Mouse (Mus musculus): ENCODE measurements around the gene Cdr2l. TPM values are rescaled to one million over a fixed set of nuclear protein-coding genes. Genes with fewer than 3 reads are reported as not detected.

Cdr2l gene
- polyA plus RNA-seq, 1 experiment from 2014 or later: 29.6 TPM

GRCm38 (mm10) chr11:115391358-115391757 lies 9.6 kb downstream of the Cdr2l start:
- 91% methylated on average over 7 of the region's 7 CpGs for WGBS
- H3K27ac ChIP-seq: no peak overlapping the region
- no peaks in the 10 kb centered on the region for H3K27me3 ChIP-seq
- no peak overlapping the region for H3K4me2 ChIP-seq
- H3K9ac ChIP-seq: no peak overlapping the region
- H3K4me3 ChIP-seq (replicated peaks): no peak overlapping the region
- H3K36me3 ChIP-seq (replicated peaks): peaks cover 70% of the 10 kb centered on the region
- H3K4me1 ChIP-seq: peaks cover 2% of the 10 kb centered on the region; the same call in 1 of the 2 replicates
- ATAC-seq (ENCODE audit: low FRiP score): no peak
- H3K9me3 ChIP-seq: no peaks in the 10 kb centered on the region

GRCm38 (mm10) chr11:115393721-115394325 lies 12.1 kb downstream of the Cdr2l start:
- peaks cover 71% of the 10 kb centered on the region for H3K36me3 ChIP-seq (replicated peaks)
- ATAC-seq (ENCODE audit: low FRiP score): no peak

GRCm38 (mm10) chr11:115398085-115398484 lies 16.4 kb downstream of the Cdr2l start:
- H3K4me1 ChIP-seq: peaks cover 19% of the 10 kb centered on the region
- H3K36me3 ChIP-seq (replicated peaks): peaks cover 37% of the 10 kb centered on the region
- no peaks in the 10 kb centered on the region for H3K27me3 ChIP-seq
- ATAC-seq (ENCODE audit: low FRiP score): no peak
- 83% methylated on average over 7 of the region's 7 CpGs for WGBS
- no peak overlapping the region for H3K4me2 ChIP-seq
- no peak overlapping the region for H3K4me3 ChIP-seq (replicated peaks)
- H3K9me3 ChIP-seq: no peaks in the 10 kb centered on the region
- no peak overlapping the region for H3K27ac ChIP-seq
- H3K9ac ChIP-seq: no peak overlapping the region

More at GRCm38 (mm10) chr11:115393721-115394325, 12.1 kb downstream of the Cdr2l start:
- Histone ChIP-seq H3K4me1 (no peaks in the 10 kb centered on the region), H3K4me3 (replicated peaks) (no peak overlapping the region), H3K27me3 (no peaks in the 10 kb centered on the region), H3K4me2 (no peak overlapping the region), H3K27ac (no peak overlapping the region), H3K9me3 (no peaks in the 10 kb centered on the region), H3K9ac (no peak overlapping the region)
- 76% methylated on average over 34 of the region's 34 CpGs for WGBS

DNA sequence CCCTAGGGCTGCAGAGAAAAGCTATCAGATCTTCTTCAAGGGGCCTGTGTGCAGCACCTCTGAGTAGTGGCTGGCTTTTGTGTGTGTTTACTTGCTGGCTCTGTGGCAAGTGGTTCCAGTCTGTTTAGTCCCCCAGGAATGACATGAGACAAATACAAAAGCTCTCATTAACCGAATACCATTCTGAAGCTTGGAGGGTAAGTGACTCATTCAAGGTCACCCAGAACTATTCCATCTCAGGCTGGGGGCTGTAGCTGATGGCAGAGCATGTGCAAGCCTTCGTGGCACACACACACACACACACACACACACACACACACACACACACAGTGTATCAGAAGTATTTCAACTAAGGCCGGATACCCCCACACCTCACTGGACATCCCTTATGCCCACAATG lies 18.4 kb downstream of the Cdr2l start:
- no peak overlapping the region for H3K9ac ChIP-seq

DNA sequence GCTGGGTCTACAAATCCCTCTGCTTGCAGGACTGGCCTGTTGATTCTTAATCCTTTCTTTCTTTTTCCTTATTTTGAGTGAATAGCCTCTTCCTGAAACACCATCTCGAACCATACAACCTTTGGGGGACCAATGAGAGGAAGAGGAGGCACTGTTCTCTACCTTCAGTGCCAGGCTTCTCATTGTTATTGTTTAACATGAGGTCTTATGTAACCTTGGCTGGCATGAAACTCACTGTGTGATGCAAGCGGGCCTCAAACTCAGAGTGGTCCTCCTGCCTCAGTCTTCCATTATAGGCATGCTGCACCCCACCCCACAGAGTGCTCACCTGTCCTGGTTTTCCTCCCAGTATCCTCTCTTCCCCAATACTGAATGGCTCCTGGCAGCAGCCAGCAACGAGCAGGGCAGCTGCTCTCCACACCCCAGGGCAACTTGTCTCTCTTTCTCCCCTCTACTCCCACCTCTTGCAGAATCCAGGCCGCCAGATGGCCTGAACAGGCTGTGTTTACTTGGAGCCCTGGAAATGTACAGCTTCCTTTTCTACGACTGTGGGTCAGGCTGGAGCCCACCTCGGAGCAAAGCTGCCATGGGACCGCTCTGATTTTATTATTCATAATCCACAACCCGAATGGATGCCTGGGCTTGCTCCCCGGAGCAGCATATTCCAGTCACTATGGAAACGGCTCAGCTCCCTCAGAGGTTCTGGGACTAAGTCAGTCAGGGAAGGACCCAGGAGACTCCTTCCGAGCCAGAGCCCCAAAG lies 19.1 kb downstream of the Cdr2l start:
- peak overlapping the region; percentile 59 for H3K27ac ChIP-seq
- peak overlapping the region; percentile 31; the same call in 1 of the 2 replicates for H3K9ac ChIP-seq
- H3K27me3 ChIP-seq: no peaks in the 10 kb centered on the region
- H3K4me3 ChIP-seq (replicated peaks): no peak overlapping the region
- H3K4me2 ChIP-seq: no peak overlapping the region
- H3K9me3 ChIP-seq: no peaks in the 10 kb centered on the region
- 0 out of 2 replicates have a peak, but pooled peaks have one; percentile 7 for ATAC-seq (ENCODE audit: low FRiP score)
- peaks cover 13% of the 10 kb centered on the region for H3K36me3 ChIP-seq (replicated peaks)
- WGBS: 51% methylated on average over 11 of the region's 11 CpGs
- H3K4me1 ChIP-seq: peaks cover 41% of the 10 kb centered on the region

More for the DNA sequence above, 18.4 kb downstream of the Cdr2l start:
- no peak overlapping the region for H3K4me2 ChIP-seq
- peaks cover 34% of the 10 kb centered on the region for H3K4me1 ChIP-seq
- 79% methylated on average over 3 of the region's 3 CpGs for WGBS
- H3K27me3 ChIP-seq: no peaks in the 10 kb centered on the region
- no peak overlapping the region; the same call in 1 of the 2 replicates for H3K27ac ChIP-seq
- H3K9me3 ChIP-seq: no peaks in the 10 kb centered on the region
- H3K4me3 ChIP-seq (replicated peaks): no peak overlapping the region
- peaks cover 16% of the 10 kb centered on the region for H3K36me3 ChIP-seq (replicated peaks)
- no peak for ATAC-seq (ENCODE audit: low FRiP score)

DNA sequence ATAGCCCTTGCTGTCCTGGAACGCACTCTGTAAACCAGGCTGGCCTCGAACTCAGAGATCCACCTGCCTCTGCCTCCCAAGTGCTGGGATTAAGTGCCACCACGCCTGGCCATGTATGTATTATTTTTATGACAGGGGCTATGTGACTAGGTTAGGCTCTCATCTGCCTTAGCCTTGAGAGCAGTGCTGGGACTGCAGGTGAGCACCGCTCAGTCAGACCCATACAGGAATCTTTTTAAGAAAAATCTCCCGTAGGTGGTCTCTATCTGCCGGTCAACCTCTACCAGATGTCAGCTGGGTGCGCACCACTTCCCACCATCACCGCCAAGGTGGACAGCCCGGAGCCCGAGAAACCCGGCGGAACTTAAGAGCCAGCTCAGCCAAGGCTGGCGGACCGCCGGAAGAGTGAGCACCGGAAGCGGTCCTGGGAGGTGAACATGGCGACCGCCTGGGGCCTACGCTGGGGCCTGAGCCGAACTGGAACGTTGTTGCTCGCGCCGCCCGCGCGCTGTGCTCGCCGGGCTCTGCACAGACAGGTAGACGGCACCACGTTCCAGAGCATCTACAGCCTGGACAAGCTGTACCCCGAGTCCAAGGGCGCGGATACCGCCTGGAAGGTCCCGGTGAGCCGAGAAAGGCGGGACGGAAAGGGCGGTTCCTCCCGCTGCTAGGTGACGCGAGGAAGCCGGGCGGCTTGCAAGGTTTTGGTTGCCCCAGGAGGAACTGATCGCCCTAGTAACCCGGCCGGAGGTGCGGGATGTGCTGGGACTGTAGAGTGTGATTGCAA lies 21.8 kb downstream of the Cdr2l start, which contains the start of gene Mrpl58:
TSS of gene Mrpl58 (plus strand) at position 415 of the 787 bp plus-strand sequence.
- peak; percentile 87 for ATAC-seq (ENCODE audit: low FRiP score)
- H3K9me3 ChIP-seq: no peaks in the 10 kb centered on the region
- peak within 1 kb of the TSS; percentile 93 for H3K27ac ChIP-seq
- peaks cover 31% of the 10 kb centered on the region for H3K36me3 ChIP-seq (replicated peaks)
- peak within 1 kb of the TSS; percentile 84 for H3K4me3 ChIP-seq (replicated peaks)
- peaks cover 52% of the 10 kb centered on the region for H3K4me1 ChIP-seq
- H3K27me3 ChIP-seq: no peaks in the 10 kb centered on the region
- H3K9ac ChIP-seq: peak within 1 kb of the TSS; percentile 89
- WGBS: 3% methylated on average over 50 of the region's 50 CpGs
- peak within 1 kb of the TSS; percentile 79 for H3K4me2 ChIP-seq

- Histone ChIP-seq H3K36me3 (replicated peaks) (peaks cover 38% of the 10 kb centered on the region), H3K9ac (no peak overlapping the region; the same call in 1 of the 2 replicates), H3K4me1 (peaks cover 62% of the 10 kb centered on the region), H3K27ac (no peak overlapping the region), H3K4me3 (replicated peaks) (no peak overlapping the region), H3K27me3 (peaks cover 2% of the 10 kb centered on the region; the same call in 1 of the 2 replicates), H3K9me3 (no peaks in the 10 kb centered on the region), H3K4me2 (no peak overlapping the region)
- no peak for ATAC-seq (ENCODE audit: low FRiP score)
- 97% methylated on average over 6 of the region's 6 CpGs for WGBS
Measured at GRCm38 (mm10) chr11:115405723-115406122, 24.0 kb downstream of the Cdr2l start.

DNA sequence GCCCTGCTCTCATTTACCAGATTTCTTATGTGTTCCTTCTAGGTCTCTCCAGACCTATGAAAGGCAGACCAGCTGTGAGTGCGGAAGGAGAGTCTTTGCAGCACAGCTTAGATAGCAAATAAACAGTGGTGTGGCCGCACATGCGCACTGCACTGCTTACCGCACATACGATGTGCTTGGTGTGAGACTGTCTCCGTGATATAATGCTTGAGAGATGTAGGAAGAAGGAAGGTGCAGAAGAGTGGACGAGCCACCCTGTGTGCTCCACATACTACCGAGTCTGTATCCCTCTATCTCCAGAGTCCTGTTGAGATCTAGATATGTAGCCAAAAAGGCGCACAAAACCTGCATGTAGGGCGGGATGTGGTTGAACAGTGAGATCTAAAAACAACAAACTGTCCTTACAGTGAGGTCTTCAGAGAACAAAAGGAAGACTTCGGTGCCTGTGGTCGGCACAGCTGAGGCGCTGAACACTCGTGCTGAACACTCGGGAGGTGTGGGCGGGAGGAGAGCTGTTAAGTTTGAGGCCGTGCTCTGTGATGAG lies 25.2 kb downstream of the Cdr2l start:
- Histone ChIP-seq H3K4me3 (replicated peaks) (no peak overlapping the region), H3K36me3 (replicated peaks) (peaks cover 45% of the 10 kb centered on the region), H3K9ac (no peak overlapping the region), H3K27ac (0 out of 2 replicates have a peak overlapping the region, but pooled peaks have one; percentile 95), H3K4me1 (peaks cover 68% of the 10 kb centered on the region), H3K27me3 (peaks cover 4% of the 10 kb centered on the region; the same call in 1 of the 2 replicates), H3K4me2 (no peak overlapping the region), H3K9me3 (no peaks in the 10 kb centered on the region)
- no peak for ATAC-seq (ENCODE audit: low FRiP score)
- 95% methylated on average over 17 of the region's 17 CpGs for WGBS

DNA sequence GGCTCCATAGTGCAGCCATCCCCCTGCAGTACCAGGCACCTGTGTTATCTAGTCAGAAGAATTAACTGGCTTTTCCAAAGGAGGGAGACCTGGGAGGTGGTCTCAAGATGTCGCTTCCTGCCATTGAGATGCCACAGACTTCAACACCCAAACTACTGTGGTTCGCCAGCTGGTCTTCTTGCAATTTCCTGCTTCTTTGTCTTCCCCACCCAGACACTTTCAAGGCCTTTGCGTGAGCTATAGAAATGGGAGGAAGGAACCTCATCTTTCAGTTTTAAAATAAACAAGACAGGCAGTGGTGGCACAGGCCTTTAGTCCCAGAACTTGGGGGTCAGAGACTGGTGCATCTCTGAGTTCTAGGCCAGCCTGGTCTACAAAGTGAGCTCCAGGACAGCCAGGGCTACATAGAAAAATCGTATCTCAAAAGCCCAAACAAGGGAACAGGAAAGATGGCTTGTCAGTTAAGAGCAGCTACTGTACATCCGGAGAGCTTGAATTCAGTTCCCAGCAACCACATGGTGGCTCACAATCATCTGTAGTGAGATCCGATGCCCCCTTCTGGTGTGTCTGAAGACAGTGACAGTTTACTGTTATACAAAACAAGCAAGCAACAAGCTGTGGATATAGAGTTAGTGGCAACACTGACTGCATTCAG lies 26.7 kb downstream of the Cdr2l start:
- Histone ChIP-seq H3K36me3 (replicated peaks) (peaks cover 45% of the 10 kb centered on the region), H3K4me1 (peaks cover 75% of the 10 kb centered on the region), H3K27ac (peak overlapping the region; percentile 95), H3K9me3 (no peaks in the 10 kb centered on the region), H3K4me2 (peak overlapping the region; percentile 42; the same call in 1 of the 2 replicates), H3K9ac (peak overlapping the region; percentile 52), H3K4me3 (replicated peaks) (no peak overlapping the region), H3K27me3 (peaks cover 4% of the 10 kb centered on the region; the same call in 1 of the 2 replicates)
- no peak for ATAC-seq (ENCODE audit: low FRiP score)
- 71% methylated on average over 6 of the region's 6 CpGs for WGBS

GRCm38 (mm10) chr11:115409556-115409955 lies 27.8 kb downstream of the Cdr2l start:
- Histone ChIP-seq H3K4me1 (peaks cover 72% of the 10 kb centered on the region), H3K4me3 (replicated peaks) (no peak overlapping the region), H3K9ac (peak overlapping the region; percentile 52; the same call in 1 of the 2 replicates), H3K27ac (peak overlapping the region; percentile 95), H3K36me3 (replicated peaks) (peaks cover 45% of the 10 kb centered on the region), H3K4me2 (peak overlapping the region; percentile 42), H3K27me3 (peaks cover 4% of the 10 kb centered on the region; the same call in 1 of the 2 replicates), H3K9me3 (no peaks in the 10 kb centered on the region)
- WGBS: 15% methylated on average over 7 of the region's 7 CpGs
- ATAC-seq (ENCODE audit: low FRiP score): 0 out of 2 replicates have a peak, but pooled peaks have one; percentile 25

DNA sequence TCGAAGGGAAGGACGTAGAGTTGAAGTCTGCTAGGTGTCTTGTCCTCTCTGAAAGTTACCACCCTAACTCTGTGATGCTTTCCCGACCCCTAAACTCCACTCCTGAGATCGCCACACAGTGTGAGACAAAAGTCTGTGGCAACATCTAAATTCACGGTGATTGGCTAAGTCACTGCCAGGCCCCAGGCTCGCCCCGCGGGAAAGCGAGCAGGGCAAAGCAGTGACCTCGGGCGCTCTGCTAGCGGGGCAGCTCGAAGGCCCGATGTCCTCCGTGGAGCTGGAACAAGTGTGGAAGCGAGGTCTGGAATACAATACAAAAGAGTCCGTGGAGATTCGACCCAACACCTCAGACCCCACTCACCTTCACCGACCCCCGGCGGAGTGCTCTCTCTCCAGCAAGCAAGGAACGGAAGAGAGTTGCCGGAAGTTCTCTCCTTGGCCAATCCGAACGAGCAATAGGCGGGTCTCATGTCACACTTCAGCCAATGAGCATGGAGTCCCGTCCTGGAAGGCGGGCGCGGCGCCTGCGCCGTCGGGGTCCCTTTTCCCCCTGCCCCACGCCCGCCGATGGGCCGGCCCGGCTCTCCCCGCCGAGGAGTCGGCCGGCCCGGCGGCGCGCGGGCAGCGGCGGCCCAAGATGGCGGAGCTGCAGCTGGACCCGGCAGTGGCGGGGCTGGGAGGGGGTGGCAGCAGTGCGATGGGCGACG lies 38.0 kb downstream of the Cdr2l start, which contains the start of the genes Atp5h and Kctd2:
TSS of gene Atp5h (minus strand) at position 432 of the 707 bp plus-strand sequence.
TSS of gene Kctd2 (plus strand) at position 598 of the 707 bp plus-strand sequence.
- peak; percentile 98 for ATAC-seq (ENCODE audit: low FRiP score)
- WGBS: under 1% methylated on average over 55 of the region's 56 CpGs
- Histone ChIP-seq H3K9ac (peak within 1 kb of the TSS; percentile 98), H3K27ac (peak within 1 kb of the TSS; percentile 92), H3K27me3 (no peaks in the 10 kb centered on the region), H3K4me1 (peaks cover 32% of the 10 kb centered on the region), H3K4me3 (replicated peaks) (peak within 1 kb of the TSS; percentile 95), H3K4me2 (peak within 1 kb of the TSS; percentile 97), H3K9me3 (no peaks in the 10 kb centered on the region), H3K36me3 (replicated peaks) (peaks cover 50% of the 10 kb centered on the region)

Measured in forebrain, embryonic 12.5 days (tissue).